Mouse (Mus musculus) limb, embryonic 13.5 days (tissue): ENCODE data around the gene Parp4. TPM values are rescaled to one million over a fixed set of nuclear protein-coding genes. Genes with fewer than 3 reads are reported as not detected.

Experiments
- ATAC-seq: fragments of 200-750 bp; cut with Nextera tagmentation; 2 replicates; pipeline ENCODE4 v1.8.0; 2017; ENCODE audit warnings: low read depth, moderate number of reproducible peaks, moderate TSS enrichment; ENCODE audit not compliant: low FRiP score
- H3K27ac ChIP-seq: fragments of 300-500 bp; sonication (generic); 2 replicates; pipeline ENCODE4 v1.5.1; 2015; ENCODE audit warnings: inconsistent platforms, mild to moderate bottlenecking, moderate library complexity
- H3K27me3 ChIP-seq: fragments of 300-500 bp; sonication (generic); 2 replicates; pipeline ENCODE4 v1.6.1; 2015; ENCODE audit warnings: mild to moderate bottlenecking, inconsistent platforms
- H3K36me3 ChIP-seq: fragments of 300-500 bp; sonication (generic); 2 replicates; pipeline ENCODE4 v1.6.1; 2015; ENCODE audit warnings: inconsistent platforms, mild to moderate bottlenecking, moderate library complexity
- H3K4me1 ChIP-seq: fragments of 300-500 bp; sonication (generic); 2 replicates; pipeline ENCODE4 v1.6.1; 2015; ENCODE audit warnings: inconsistent platforms
- H3K4me2 ChIP-seq: fragments of 300-500 bp; sonication (generic); replicated peaks from 2 replicates; pipeline ENCODE4 v1.6.1; 2015; ENCODE audit warnings: inconsistent platforms, mild to moderate bottlenecking, moderate library complexity
- H3K4me3 ChIP-seq: fragments of 300-500 bp; sonication (generic); 2 replicates; pipeline ENCODE4 v1.5.1; 2015; ENCODE audit warnings: moderate library complexity, mild to moderate bottlenecking, inconsistent platforms
- H3K9ac ChIP-seq: fragments of 300-500 bp; sonication (generic); 2 replicates; pipeline ENCODE4 v1.6.1; 2015; ENCODE audit warnings: mild to moderate bottlenecking, inconsistent platforms
- H3K9me3 ChIP-seq: fragments of 300-500 bp; sonication (generic); 2 replicates; pipeline ENCODE4 v1.6.1; 2016; ENCODE audit warnings: inconsistent platforms
- WGBS: fragments of 180-500 bp; shearing (Covaris S2); methylation state at CpG from one replicate; pipeline ENCODE4 v1.1.7; 2015; 5-methylcytosine and 5-hydroxymethylcytosine counted together
- polyA plus RNA-seq: library from polyadenylated mRNA; unstranded; fragments of >200 nt; fragmentation: Nextera tagmentation; extraction: Ambion mirVana; gene quantifications from 2 replicates; pipeline ENCODE4 v1.2.1, GENCODE M21; 2015

Gene Parp4
- polyA plus RNA-seq, 1 experiment from 2014 or later: 3.2 TPM

DNA sequence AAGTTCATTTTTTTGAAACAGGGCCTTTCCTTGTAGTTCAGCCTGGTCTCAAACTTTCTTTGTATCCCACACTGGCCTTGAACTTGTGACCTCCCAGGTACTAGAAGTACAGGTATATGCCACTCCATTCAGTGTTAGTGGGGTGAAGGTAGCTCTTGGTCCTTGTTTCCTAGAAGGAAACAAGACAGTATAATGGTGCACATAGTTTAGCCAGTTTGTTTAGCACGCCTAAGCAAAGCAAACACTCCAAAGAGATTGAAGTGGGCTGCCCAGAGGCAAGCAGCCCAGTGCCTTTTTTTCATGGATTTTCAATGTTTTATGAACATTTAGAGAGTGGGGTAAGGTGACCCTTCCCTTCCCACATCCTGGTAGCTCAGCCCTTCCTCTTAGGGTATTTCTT lies 42.1 kb downstream of the Parp4 start:
- Histone ChIP-seq H3K9me3 (no peaks in the 10 kb centered on the region), H3K27me3 (no peaks in the 10 kb centered on the region), H3K4me1 (no peaks in the 10 kb centered on the region), H3K4me3 (no peak overlapping the region), H3K27ac (no peak overlapping the region), H3K9ac (no peak overlapping the region), H3K4me2 (no peak overlapping the region), H3K36me3 (peaks cover 4% of the 10 kb centered on the region; the same call in 1 of the 2 replicates)
- 78% methylated on average over 1 of the region's 1 CpGs for WGBS
- ATAC-seq: no peak

DNA sequence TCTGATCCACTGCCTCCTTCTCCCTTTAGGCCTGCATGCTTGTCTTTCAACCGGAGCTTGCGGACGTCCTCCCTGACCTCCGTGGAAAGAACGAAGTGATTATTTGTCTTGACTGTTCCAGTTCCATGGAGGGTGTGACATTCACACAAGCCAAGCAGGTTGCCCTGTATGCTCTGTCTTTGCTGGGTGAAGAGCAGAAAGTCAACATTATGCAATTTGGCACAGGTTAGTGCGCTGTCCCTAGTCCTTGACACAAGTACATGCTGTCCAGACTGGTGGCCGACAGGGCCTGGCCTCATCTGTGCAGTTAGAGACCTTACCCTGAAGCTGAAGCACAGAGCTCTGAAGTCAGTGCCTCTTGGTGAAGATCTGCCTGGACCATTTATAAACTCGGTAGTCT lies 45.0 kb downstream of the Parp4 start:
- Histone ChIP-seq H3K36me3 (no peaks in the 10 kb centered on the region), H3K4me3 (no peak overlapping the region), H3K27me3 (no peaks in the 10 kb centered on the region), H3K9me3 (no peaks in the 10 kb centered on the region), H3K4me1 (no peaks in the 10 kb centered on the region), H3K27ac (no peak overlapping the region), H3K9ac (no peak overlapping the region), H3K4me2 (no peak overlapping the region)
- WGBS: 90% methylated on average over 8 of the region's 8 CpGs
- no peak for ATAC-seq

DNA sequence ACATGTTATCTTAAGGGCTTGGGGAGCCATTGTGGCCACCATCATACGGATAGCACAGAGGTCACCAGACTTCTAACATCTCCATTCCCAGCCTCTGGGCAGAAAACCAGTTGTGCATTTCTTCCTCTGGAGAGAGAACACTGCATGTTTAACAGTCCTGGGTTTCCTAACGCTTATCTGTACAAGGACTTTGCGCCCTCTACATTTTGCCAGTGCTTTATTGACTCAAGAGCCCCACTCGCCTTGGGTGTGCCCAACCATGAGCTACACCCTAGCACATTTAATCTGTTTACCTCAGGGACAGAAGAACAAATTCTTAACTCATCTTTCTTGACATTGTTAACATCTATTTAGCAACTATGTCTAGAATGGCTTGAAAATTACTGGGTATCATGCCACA lies 50.8 kb downstream of the Parp4 start:
- Histone ChIP-seq H3K27ac (no peak overlapping the region), H3K27me3 (no peaks in the 10 kb centered on the region), H3K9me3 (no peaks in the 10 kb centered on the region), H3K4me3 (no peak overlapping the region), H3K36me3 (no peaks in the 10 kb centered on the region), H3K9ac (no peak overlapping the region), H3K4me2 (no peak overlapping the region), H3K4me1 (no peaks in the 10 kb centered on the region)
- ATAC-seq: no peak
- WGBS: 85% methylated on average over 4 of the region's 4 CpGs

DNA sequence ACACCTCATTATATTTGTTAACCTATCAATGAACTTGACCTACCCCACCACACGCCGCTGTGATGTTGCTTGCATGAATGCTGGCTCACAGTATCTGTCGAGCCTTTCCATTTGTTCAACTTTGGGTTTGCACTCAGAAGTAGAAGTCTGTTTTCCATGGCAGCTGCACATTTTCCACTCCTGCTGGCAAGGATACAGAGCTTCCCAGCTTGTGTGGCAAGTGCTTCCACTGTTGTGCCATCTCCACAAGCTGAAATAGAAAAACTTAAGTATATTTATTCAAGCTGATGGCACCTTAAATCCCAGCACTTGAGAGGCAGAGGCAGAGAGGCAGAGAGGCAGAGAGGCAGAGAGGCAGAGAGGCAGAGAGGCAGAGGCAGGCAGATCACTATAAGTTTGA lies 52.9 kb downstream of the Parp4 start:
- no peak for ATAC-seq

DNA sequence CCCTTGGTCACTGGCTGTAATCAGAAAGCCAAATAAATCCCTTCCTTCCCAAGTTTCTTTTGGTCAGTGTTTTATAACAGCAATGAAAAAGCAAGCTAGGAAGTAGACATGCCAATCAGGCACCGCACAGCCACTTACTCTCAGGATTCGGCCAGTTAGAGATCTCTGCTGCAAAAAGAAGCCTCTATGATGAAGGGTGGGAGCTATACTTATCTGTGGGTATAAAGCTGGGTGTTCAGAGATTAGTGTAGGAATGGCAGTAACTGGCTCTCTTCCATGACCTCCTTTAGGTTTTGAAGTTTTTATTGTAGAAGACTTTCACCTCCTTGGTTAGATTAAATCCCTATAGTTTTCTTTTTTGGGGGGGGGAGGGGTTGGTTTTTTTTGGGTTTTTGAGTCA lies 55.7 kb downstream of the Parp4 start:
- ATAC-seq: no peak
- Histone ChIP-seq H3K4me1 (no peaks in the 10 kb centered on the region), H3K9me3 (no peaks in the 10 kb centered on the region), H3K9ac (no peak overlapping the region), H3K27ac (no peak overlapping the region), H3K36me3 (no peaks in the 10 kb centered on the region), H3K27me3 (no peaks in the 10 kb centered on the region), H3K4me3 (no peak overlapping the region), H3K4me2 (no peak overlapping the region)
- WGBS: 82% methylated on average over 2 of the region's 2 CpGs

More for the DNA sequence above, 52.9 kb downstream of the Parp4 start:
- Histone ChIP-seq H3K4me3 (no peak overlapping the region), H3K9me3 (no peaks in the 10 kb centered on the region), H3K9ac (no peak overlapping the region), H3K27me3 (no peaks in the 10 kb centered on the region), H3K27ac (no peak overlapping the region), H3K4me1 (no peaks in the 10 kb centered on the region), H3K4me2 (no peak overlapping the region), H3K36me3 (no peaks in the 10 kb centered on the region)
- 88% methylated on average over 3 of the region's 3 CpGs for WGBS

DNA sequence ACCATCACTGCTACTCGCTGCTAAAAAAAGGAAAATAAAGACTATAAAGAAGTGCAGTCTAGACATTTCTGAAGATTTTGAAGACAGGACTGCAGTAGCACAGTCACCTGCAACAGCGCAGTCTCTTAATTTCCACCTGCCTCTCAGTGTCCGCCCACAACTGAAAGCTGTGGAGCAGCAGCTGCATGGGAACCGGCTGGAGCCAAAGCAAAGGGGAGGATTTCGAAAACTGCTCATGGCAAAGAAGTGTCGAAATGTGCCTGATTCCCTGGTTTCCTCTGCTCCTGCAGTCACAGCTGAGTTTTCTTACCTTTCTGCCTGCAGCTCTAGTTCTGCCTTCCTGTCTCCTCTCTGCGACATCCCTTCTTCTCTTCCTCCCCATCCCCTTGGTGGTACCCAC lies 71.8 kb downstream of the Parp4 start:
- Histone ChIP-seq H3K36me3 (no peaks in the 10 kb centered on the region), H3K9ac (no peak overlapping the region), H3K27me3 (no peaks in the 10 kb centered on the region), H3K4me2 (no peak overlapping the region), H3K4me3 (no peak overlapping the region), H3K4me1 (no peaks in the 10 kb centered on the region), H3K9me3 (no peaks in the 10 kb centered on the region), H3K27ac (no peak overlapping the region)
- ATAC-seq: no peak
- WGBS: 59% methylated on average over 7 of the region's 7 CpGs

DNA sequence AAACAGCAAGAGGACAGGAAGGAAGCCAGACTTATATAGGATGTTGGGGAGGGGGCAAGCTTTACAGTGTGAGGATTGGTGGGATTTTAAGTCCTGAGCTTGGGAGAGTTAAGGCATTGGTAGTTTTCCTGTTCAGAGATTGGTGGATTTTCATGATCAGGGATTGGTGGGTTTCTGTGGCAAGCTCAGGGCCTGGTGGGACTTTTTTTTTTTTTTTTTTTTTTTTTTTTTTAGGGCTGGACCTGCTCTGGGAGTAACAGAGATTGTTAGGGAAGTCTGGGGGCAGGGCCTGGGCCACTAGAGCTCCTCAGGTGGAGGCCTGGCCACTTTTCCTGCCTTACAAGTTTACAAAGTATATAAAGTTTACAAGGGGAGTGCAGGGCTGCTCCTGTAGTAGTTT lies 74.0 kb downstream of the Parp4 start:
- H3K27ac ChIP-seq: no peak overlapping the region
- H3K4me2 ChIP-seq: no peak overlapping the region
- no peak overlapping the region for H3K4me3 ChIP-seq
- no peak for ATAC-seq
- H3K36me3 ChIP-seq: peaks cover 8% of the 10 kb centered on the region
- no peaks in the 10 kb centered on the region for H3K4me1 ChIP-seq
- H3K9me3 ChIP-seq: peaks cover 18% of the 10 kb centered on the region
- H3K9ac ChIP-seq: no peak overlapping the region
- no peaks in the 10 kb centered on the region for H3K27me3 ChIP-seq

DNA sequence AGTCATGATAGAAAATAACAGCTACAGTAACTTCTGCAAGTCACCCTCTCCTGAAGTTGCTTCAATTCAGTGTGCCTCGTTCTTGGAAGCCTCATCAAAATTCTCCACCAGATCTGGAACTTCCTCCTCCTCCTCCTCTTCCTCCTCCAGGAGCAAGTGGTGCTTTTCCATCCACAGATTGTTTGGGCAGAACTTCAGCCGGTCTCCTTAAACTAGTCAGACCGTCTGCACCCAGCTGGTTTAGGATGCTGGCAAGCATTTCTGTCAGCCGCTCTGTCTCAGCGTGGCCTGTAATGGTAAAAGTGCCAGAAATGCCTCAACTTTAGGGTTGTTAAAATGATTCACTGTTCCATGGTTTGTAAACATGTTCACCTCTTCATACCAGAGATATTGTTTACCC lies 90.2 kb downstream of the Parp4 start:
- H3K4me3 ChIP-seq: no peak overlapping the region
- H3K4me2 ChIP-seq: no peak overlapping the region
- H3K9me3 ChIP-seq: no peaks in the 10 kb centered on the region
- peaks cover 25% of the 10 kb centered on the region for H3K4me1 ChIP-seq
- 54% methylated on average over 5 of the region's 5 CpGs for WGBS
- no peak overlapping the region for H3K9ac ChIP-seq
- H3K27me3 ChIP-seq: no peaks in the 10 kb centered on the region
- no peak overlapping the region for H3K27ac ChIP-seq
- ATAC-seq: no peak
- H3K36me3 ChIP-seq: no peaks in the 10 kb centered on the region

DNA sequence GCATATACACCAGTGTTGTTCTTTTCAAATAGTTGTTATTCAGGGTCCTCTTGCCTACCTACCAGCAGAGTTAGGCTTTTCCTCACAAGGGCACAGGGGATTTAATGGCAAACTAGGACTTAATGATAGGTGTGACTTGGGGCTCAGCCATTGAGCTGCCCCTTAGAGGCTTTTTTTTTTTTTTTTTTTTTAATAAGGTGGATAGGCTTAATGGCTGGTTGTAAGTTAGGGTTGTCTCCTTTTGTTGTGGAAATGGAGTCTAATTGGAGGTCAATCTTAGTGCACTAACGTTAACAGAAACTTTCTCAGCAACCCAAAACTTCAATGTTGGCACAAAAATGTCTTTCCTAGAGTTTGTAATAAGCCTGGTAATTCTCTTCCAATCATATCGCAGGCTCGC lies 91.5 kb downstream of the Parp4 start:
- Histone ChIP-seq H3K4me1 (peaks cover 27% of the 10 kb centered on the region), H3K36me3 (peaks cover under 1% of the 10 kb centered on the region), H3K4me2 (peak overlapping the region; percentile 65), H3K9ac (no peak overlapping the region), H3K27ac (no peak overlapping the region), H3K4me3 (peak overlapping the region; percentile 77; the same call in 1 of the 2 replicates), H3K9me3 (no peaks in the 10 kb centered on the region), H3K27me3 (no peaks in the 10 kb centered on the region)
- ATAC-seq: no peak
- WGBS: 79% methylated on average over 3 of the region's 3 CpGs

DNA sequence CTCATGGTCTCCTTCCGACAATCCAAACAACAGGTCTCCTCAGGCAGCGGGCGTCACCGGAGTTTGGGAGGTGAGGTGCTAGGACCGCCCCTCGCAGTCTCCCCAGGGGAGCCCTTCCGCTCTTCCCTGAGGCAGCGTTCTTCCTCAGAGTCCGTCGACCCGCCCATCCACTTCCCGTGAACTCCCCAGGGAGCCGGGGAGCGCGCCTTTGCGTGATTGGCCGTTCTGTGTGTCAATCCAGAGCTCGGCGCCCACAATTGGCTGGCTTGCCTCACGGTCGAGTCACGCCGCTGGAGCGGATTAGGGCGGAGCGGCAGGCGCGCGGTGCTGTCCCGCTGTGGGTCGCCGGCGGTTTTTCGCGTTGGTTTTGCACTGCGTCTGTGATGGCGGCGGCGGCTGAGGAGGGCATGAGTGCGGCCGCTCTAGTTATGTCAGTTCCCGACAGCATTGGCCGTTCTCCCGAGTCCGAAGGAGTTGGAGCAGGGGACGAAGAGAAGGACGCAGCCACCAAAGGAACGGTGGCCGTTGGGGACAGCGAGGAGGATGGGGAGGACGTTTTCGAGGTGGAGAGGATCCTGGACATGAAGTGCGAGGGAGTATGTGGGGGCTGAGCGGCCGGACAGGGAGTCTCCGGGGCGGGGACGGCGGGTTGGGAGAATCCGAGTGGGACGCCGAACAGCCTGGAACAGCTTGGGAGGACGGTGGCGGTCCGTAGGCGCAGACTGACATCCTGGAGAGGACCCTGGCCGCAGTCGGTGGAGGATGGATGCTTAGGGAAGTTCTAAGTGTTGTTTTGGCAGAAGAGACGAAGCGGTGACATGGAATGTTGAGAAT lies 92.8 kb downstream of the Parp4 start, which contains the start of gene Mphosph8:
Gene Mphosph8, plus strand, starts transcription at position 280 of the 834 bp plus-strand sequence.
- under 1% methylated on average over 70 of the region's 70 CpGs for WGBS

DNA sequence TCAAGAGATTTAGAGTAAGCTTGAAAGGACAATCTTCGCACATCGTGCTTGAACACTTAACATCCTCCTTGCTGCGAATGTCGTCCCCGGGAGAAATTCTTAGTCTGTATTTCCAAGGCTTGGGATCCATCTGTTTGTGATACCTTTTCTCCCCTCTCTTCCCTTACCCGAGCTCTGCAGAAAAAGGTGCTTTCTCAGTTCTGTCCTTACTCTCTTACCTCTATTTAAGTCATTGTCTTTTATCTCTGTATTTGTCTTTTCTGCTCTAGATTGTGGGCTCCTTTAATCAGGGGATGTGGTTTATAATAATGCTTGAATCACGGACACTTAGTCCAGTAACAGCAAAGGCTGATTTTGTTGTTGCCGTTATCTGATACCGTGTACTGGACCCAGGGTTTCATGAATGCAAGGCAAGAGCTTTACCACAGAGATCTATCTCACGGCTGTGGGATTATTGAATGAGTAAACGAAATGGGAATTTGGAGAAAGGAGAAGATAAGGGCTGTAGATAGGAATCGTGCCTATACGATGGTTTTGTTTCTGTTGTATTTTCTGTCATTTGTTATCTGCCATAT lies 93.7 kb downstream of the Parp4 start:
- Histone ChIP-seq H3K4me1 (peaks cover 23% of the 10 kb centered on the region), H3K4me2 (peak overlapping the region; percentile 75), H3K4me3 (peak overlapping the region; percentile 77), H3K9ac (peak overlapping the region; percentile 84), H3K9me3 (no peaks in the 10 kb centered on the region), H3K27me3 (no peaks in the 10 kb centered on the region), H3K36me3 (peaks cover 14% of the 10 kb centered on the region), H3K27ac (peak overlapping the region; percentile 91)
- WGBS: 9% methylated on average over 13 of the region's 13 CpGs
- ATAC-seq: no peak

More for the DNA sequence above, 92.8 kb downstream of the Parp4 start, which contains the start of gene Mphosph8:
- Histone ChIP-seq H3K36me3 (peaks cover 11% of the 10 kb centered on the region), H3K27me3 (no peaks in the 10 kb centered on the region), H3K4me2 (peak within 1 kb of the TSS; percentile 75), H3K9me3 (no peaks in the 10 kb centered on the region), H3K4me3 (peak within 1 kb of the TSS; percentile 77), H3K9ac (peak within 1 kb of the TSS; percentile 84), H3K4me1 (peaks cover 27% of the 10 kb centered on the region), H3K27ac (peak within 1 kb of the TSS; percentile 91)
- ATAC-seq: peak; percentile 99

DNA sequence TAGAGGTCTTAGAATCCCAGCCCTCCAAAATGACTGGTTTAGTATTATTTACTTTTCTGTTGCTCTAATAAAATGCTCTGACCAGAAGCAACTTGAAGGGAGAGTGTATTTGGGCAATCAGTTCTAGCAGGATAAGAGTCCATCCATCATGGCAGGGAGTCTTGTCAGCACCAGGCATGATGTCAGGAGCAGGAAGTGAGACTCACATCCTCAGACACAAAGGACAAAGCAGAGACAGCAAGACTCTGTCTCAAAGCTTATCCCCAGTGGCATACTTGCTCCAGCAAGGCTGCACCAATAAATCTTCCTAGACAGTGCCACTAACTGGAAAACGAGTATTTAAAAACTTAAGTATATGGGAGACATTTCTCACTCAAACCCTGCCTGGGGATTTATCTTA lies 110.0 kb downstream of the Parp4 start:
- Histone ChIP-seq H3K4me2 (no peak overlapping the region), H3K36me3 (peaks cover 80% of the 10 kb centered on the region), H3K9me3 (no peaks in the 10 kb centered on the region), H3K4me3 (no peak overlapping the region), H3K4me1 (no peaks in the 10 kb centered on the region), H3K9ac (no peak overlapping the region), H3K27me3 (no peaks in the 10 kb centered on the region), H3K27ac (no peak overlapping the region)
- 13% methylated on average over 1 of the region's 1 CpGs for WGBS
- no peak for ATAC-seq
